Comparison of ENCODE assay signal across 15 mouse cellular contexts in genomic region chr2:102827841-102828240, GRCm38 (mm10).
"Had no signal": no experiment of that assay in that cellular context is flagged by ENCODE, and none has a peak within 500 bp of the region (broad histone marks: within the 10 kb centered on the region; RNA-seq: fewer than 3 reads in every experiment).

No protein-coding gene starts in this region.

- DNase-seq: kidney, adult 18-20 months; kidney, adult 9 months; kidney, postnatal 14 days; kidney, postnatal 4 days; liver, embryonic 13.5 days; lung, adult 2 months; lung, postnatal 14 days; retina, postnatal 1 day; right cerebral cortex, postnatal 25 days; thymus, adult 2 months; thymus, postnatal 25 days had no signal

- H3K27ac ChIP-seq: liver, embryonic 13.5 days; midbrain, embryonic 12.5 days; midbrain, embryonic 15.5 days; neural tube, embryonic 12.5 days; neural tube, embryonic 15.5 days had no signal

- H3K9ac ChIP-seq: liver, embryonic 13.5 days; midbrain, embryonic 12.5 days; midbrain, embryonic 15.5 days; neural tube, embryonic 12.5 days; neural tube, embryonic 15.5 days had no signal

- H3K9me3 ChIP-seq: liver, embryonic 13.5 days; midbrain, embryonic 12.5 days; midbrain, embryonic 15.5 days; neural tube, embryonic 12.5 days; neural tube, embryonic 15.5 days had no signal

- H3K4me3 ChIP-seq: liver, embryonic 13.5 days; midbrain, embryonic 12.5 days; midbrain, embryonic 15.5 days; neural tube, embryonic 12.5 days; neural tube, embryonic 15.5 days had no signal

- H3K4me2 ChIP-seq: liver, embryonic 13.5 days; midbrain, embryonic 12.5 days; midbrain, embryonic 15.5 days; neural tube, embryonic 12.5 days; neural tube, embryonic 15.5 days had no signal

- ATAC-seq: midbrain, embryonic 15.5 days had no signal

- H3K36me3 ChIP-seq: midbrain, embryonic 12.5 days; midbrain, embryonic 15.5 days; neural tube, embryonic 12.5 days; neural tube, embryonic 15.5 days had no signal

- H3K27me3 ChIP-seq: liver, embryonic 13.5 days; midbrain, embryonic 12.5 days; midbrain, embryonic 15.5 days; neural tube, embryonic 12.5 days; neural tube, embryonic 15.5 days had no signal

- H3K4me1 ChIP-seq: liver, embryonic 13.5 days; midbrain, embryonic 12.5 days; midbrain, embryonic 15.5 days; neural tube, embryonic 12.5 days; neural tube, embryonic 15.5 days had no signal
